Mouse (Mus musculus): ENCODE results near the gene Crispld2. TPM values are rescaled to one million over a fixed set of nuclear protein-coding genes. Genes with fewer than 3 reads are reported as not detected.

Crispld2 gene
- polyA plus RNA-seq, 1 experiment from 2014 or later = 1.1 TPM

DNA sequence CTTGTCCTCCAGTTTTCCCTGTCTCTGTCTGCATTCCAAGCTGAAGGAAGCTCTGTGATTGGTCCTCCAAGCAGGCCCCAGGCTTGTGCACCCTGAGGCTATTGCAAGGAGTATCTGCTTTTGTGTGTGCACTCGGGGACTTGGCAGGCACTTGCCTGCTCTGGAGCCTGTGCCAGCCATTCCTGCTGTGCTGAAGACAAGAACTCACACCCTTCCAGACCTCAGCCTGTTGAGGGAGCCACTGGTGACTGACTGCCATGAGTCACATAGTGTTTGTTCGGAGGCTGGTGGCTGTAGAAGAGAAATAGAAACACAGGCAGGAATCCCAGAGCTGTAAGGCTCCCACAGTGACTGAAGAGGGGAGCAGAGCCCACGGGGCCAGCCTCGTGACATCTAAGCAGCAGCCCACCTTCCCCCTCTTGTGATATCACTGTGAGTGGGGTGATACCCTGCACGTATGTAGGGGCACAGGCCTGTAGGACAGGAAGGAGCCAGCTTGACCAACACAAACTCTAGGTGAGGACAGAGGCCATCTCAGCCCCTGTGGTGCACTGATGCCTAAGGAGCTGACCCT is 31.6 kb upstream of the Crispld2 start:
- H3K27me3 ChIP-seq = no peaks in the 10 kb centered on the region
- CTCF ChIA-PET = interaction anchor here (0.7 to 1.3 kb wide), 5 partner anchors 16 to 182 kb away, joined by 3 to 5 read pairs (median 3); no protein-coding TSS in a partner anchor
- no peak for ATAC-seq
- TF ChIP-seq CTCF (IDR thresholded peaks at IDR 0.05) = no peak
- POLR2A ChIA-PET = interaction anchor here (0.6 kb wide), 1 partner anchor 23 kb away, joined by 7 read pairs; no protein-coding TSS in a partner anchor
- no peak for DNase-seq (ENCODE audit: low read depth, low spot score)
- in situ Hi-C loops (cut with MboI; ENCODE audit: low pct_unique_long_range_greater_than_20kb) = no loop called here

DNA sequence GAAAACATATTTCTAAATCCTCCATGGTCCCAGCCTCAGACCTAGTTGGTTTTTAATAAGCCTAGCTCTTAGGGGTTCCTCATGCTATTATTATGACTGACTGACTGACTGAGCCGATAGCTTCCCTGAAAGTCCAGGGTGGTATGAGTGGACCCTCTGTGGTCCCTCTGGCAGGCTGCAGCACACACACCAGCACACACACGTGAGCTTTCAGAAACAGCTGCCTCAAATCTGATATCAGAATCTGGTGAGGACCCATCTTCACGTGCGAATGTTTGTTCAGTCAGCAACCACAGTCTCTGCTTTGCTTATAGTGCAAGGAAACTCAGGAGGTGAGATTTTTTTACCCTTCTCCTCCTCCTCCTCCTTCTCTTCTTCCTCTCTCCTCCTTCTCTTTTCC is 27.4 kb upstream of the Crispld2 start:
- ATAC-seq = no peak
- CTCF ChIA-PET = no interaction called here
- no peak for TF ChIP-seq CTCF (IDR thresholded peaks at IDR 0.05)
- DNase-seq (ENCODE audit: low read depth, low spot score) = no peak
- no peaks in the 10 kb centered on the region for H3K27me3 ChIP-seq
- in situ Hi-C loops (cut with MboI; ENCODE audit: low pct_unique_long_range_greater_than_20kb) = no loop called here
- POLR2A ChIA-PET = interaction anchor here (1.2 kb wide), 1 partner anchor 148 kb away, joined by 3 read pairs; no protein-coding TSS in a partner anchor

DNA sequence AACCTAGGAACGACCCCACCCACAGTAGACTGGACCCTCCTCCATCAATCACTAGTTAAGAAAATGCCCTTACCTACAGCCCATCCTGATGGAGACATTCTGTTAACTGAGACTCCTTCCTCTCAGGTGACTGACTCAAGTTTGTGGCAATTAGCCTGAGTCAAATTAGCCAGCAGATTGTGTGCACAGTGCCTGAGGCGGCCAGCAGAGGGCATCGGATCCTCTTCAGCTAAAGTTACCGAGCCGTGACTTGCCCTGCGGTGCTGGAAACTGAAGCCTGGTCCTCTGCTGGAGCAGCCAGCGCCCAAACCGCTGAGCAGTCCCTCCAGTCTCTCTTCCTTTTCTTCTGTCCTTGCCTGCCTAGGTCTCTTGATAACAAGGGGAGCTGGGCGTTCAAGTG is 24.8 kb upstream of the Crispld2 start:
- ATAC-seq (no peak), DNase-seq (ENCODE audit: low read depth, low spot score) (no peak)
- POLR2A ChIA-PET = no interaction called here
- no peaks in the 10 kb centered on the region for H3K27me3 ChIP-seq
- CTCF ChIA-PET = no interaction called here
- in situ Hi-C loops (cut with MboI; ENCODE audit: low pct_unique_long_range_greater_than_20kb) = no loop called here
- no peak for TF ChIP-seq CTCF (IDR thresholded peaks at IDR 0.05)

DNA sequence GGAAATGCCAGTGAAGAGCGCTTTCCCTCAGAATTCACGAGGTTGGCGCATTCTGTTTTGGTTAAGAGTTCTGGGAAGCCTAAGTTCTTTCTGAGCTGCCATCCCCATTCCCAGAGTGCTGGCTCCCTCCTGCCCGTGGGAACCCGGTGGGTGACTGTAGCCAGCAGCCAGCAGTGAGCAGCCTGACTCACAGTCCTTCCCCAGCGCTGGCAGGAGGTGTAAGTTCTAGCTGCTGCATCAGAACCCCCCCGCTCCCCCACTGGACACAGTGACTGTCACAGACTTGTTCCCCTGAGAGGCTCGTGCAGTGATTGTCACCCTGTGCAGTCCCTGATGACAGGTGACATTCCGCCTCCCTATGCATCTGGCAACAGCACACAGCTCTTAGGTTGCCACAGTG is 22.1 kb upstream of the Crispld2 start:
- H3K27me3 ChIP-seq = no peaks in the 10 kb centered on the region
- no peak for DNase-seq (ENCODE audit: low read depth, low spot score)
- no peak for TF ChIP-seq CTCF (IDR thresholded peaks at IDR 0.05)
- in situ Hi-C loops (cut with MboI; ENCODE audit: low pct_unique_long_range_greater_than_20kb) = no loop called here
- ChIA-PET CTCF (interaction anchor here (1.4 kb wide), 1 partner anchor 11 kb away, joined by 3 read pairs; no protein-coding TSS in a partner anchor), POLR2A (no interaction called here)
- no peak for ATAC-seq

DNA sequence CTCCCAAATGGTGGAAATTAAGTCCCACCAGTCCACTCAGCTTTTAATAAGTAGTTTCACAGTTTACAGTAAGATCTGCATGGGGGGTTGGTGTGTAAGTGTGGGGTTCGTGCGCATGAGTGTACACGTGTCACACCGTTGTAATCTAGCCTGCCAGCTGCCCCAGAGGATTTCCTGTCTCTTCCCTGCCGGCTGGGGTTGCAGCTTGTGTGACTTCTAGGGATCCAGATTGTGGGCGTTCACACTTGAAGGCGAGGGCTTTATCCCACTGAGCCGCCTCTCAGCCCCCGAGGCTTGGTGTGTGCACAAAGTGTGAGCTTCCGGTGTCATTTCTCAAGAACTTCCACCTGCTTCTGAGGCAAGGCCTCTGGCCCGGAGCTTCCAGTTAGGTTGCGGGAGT is 19.7 kb upstream of the Crispld2 start:
- DNase-seq (ENCODE audit: low read depth, low spot score) (no peak), ATAC-seq (no peak)
- ChIA-PET CTCF (no interaction called here), POLR2A (interaction anchor here (0.6 kb wide), 1 partner anchor 83 kb away, joined by 4 read pairs; no protein-coding TSS in a partner anchor)
- in situ Hi-C loops (cut with MboI; ENCODE audit: low pct_unique_long_range_greater_than_20kb) = no loop called here
- TF ChIP-seq CTCF (IDR thresholded peaks at IDR 0.05) = no peak
- no peaks in the 10 kb centered on the region for H3K27me3 ChIP-seq

DNA sequence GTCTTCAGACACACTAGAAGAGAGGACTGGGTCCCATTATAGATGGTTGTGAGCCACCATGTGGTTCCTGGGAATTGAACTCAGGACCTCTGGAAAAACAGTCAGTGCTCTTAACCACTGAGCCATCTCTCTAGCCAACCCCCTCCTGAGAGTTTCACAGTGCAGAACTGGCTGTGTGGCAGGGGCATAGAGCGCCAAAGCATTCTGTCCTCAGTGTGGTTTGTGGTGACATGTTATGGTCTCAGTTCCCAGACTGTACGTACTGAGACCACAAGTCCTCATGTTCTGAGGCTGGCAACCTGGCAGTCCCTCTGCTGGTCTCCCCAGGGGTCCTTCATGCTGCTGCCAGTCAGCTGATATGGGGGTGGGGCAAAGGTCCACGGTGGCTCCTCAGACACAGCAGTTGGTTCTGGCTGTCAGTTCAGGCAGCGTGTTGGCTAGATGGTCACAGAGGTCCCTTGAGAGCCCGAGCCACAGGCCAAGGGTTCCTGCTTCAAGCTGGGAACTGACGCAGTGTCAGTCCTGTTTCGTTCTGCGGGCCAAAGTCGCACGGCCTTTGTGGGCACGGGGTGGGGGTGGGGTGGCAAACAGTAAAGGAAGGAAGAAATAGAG is 13.4 kb upstream of the Crispld2 start:
- no peaks in the 10 kb centered on the region for H3K27me3 ChIP-seq
- CTCF ChIA-PET = no interaction called here
- no peak for DNase-seq (ENCODE audit: low read depth, low spot score)
- in situ Hi-C loops (cut with MboI; ENCODE audit: low pct_unique_long_range_greater_than_20kb) = no loop called here
- ATAC-seq = no peak
- POLR2A ChIA-PET = no interaction called here
- TF ChIP-seq CTCF (IDR thresholded peaks at IDR 0.05) = no peak

DNA sequence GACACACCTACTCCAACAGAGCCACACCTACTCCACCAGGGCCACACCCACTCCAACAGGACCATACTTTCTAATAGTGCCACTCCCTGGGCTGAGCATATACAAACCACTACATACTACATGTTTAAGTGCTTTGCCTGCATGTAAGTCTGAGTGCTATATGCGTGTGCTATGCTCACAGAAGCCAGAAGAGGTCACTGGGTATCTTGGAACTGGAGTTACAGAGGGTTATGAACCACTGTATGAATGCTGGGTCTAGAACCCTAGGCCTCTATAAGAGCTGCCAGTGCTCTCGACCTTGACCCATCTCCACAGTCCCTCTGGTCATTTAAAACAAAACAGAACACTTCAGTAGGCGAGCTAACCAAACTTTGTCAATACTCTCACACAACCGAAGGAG is 11.0 kb upstream of the Crispld2 start:
- in situ Hi-C loops (cut with MboI; ENCODE audit: low pct_unique_long_range_greater_than_20kb) = no loop called here
- no peaks in the 10 kb centered on the region for H3K27me3 ChIP-seq
- no peak for ATAC-seq
- ChIA-PET CTCF (interaction anchor here (0.7 to 1.1 kb wide), 2 partner anchors 10 to 21 kb away, joined by 3 read pairs; no protein-coding TSS in a partner anchor), POLR2A (no interaction called here)
- no peak for DNase-seq (ENCODE audit: low read depth, low spot score)
- TF ChIP-seq CTCF (IDR thresholded peaks at IDR 0.05) = no peak

DNA sequence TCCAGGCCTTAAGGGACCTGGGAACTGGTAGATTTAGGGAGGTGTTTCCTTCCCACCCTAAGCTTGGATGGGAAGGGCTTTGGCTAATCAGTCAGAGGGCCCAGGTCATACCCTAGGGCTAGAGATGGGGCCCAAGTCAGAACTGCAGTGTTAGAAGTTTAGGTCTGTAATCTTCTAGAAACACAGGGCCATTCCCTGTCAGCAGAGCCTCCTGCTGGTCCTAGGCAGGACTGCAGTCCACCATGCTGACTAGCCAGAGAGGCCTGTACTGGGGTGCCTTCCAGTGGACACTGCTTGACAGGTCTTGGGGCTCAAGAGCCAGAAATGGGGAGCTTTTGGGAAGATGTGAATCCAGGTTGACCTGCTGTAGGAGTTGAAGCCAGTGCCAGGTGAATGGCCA is 8.2 kb upstream of the Crispld2 start:
- no peaks in the 10 kb centered on the region for H3K27me3 ChIP-seq
- ChIA-PET CTCF (interaction anchor here (0.8 kb wide), 1 partner anchor 37 kb away, joined by 3 read pairs; no protein-coding TSS in a partner anchor), POLR2A (interaction anchor here (1.0 kb wide), 1 partner anchor 22 kb away, joined by 4 read pairs; no protein-coding TSS in a partner anchor)
- no peak for TF ChIP-seq CTCF (IDR thresholded peaks at IDR 0.05)
- no peak for ATAC-seq
- in situ Hi-C loops (cut with MboI; ENCODE audit: low pct_unique_long_range_greater_than_20kb) = no loop called here
- DNase-seq (ENCODE audit: low read depth, low spot score) = no peak

DNA sequence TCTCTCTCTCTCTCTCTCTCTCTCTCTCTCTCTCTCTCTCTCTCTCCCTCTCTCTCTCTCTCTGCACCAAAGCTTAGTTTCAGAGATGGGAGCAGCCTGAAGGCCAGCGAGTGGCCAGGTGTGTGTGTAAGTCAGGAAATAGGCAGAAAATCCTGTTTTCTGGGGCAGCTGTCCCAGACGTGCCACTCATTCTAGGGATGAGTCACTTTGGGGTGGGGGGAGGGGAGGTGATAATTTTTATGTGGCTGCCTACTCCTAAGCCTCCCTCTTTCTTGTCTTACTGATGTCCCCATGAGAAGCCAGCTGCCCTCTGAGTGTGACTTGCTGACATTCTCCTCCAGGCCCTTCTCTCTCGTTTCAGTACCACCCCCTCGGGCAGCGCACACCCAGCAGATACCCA is 6.1 kb upstream of the Crispld2 start:
- DNase-seq (ENCODE audit: low read depth, low spot score) = no peak
- ChIA-PET POLR2A (interaction anchor here (0.6 kb wide), 1 partner anchor 9 kb away, joined by 3 read pairs; no protein-coding TSS in a partner anchor), CTCF (no interaction called here)
- no peak for TF ChIP-seq CTCF (IDR thresholded peaks at IDR 0.05)
- in situ Hi-C loops (cut with MboI; ENCODE audit: low pct_unique_long_range_greater_than_20kb) = no loop called here
- ATAC-seq = no peak
- H3K27me3 ChIP-seq = no peaks in the 10 kb centered on the region

DNA sequence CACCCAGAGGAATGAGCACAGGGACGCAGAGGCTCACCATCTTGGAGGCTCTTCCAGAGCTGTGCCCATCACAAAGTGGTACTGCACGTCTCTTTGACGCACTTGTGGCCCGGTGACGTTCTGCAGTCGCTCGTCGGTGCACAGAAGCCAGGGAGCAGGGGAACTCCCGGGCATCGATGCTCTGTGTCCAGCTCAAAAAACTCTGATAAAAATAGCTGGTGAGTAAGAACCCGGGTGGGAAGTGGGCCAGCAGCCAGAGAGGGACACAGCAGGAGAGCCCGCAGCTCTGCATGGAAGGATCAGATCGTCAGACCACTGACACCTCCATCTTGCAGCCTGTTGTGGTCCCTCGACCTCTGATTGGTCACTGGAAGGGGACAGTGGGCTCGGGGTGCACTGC is 4.2 kb upstream of the Crispld2 start:
- in situ Hi-C loops (cut with MboI; ENCODE audit: low pct_unique_long_range_greater_than_20kb) = no loop called here
- POLR2A ChIA-PET = interaction anchor here (0.6 kb wide), 1 partner anchor 16 kb away, joined by 3 read pairs; no protein-coding TSS in a partner anchor
- CTCF ChIA-PET = no interaction called here

DNA sequence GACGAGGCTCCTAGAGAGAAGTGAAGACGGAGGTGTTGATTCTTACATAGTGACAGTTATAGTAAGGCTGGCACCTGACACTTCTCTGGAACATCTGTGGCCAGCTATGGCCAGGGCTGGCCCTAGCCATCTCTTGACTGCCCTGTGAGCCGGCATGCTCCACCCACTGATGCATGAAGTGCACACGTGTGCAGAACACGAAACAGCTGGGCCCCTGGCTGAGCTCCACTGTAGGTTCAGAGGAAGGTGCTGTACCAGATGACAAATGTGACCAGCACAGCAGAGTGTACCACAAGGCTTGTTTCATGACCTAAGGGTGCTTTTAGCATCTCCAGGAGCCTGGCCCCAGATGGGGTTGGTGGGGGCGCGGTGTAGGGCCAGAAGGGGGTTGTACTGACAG is 1.9 kb downstream of the Crispld2 start:
- no peaks in the 10 kb centered on the region for H3K27me3 ChIP-seq
- ChIA-PET POLR2A (no interaction called here), CTCF (no interaction called here)
- in situ Hi-C loops (cut with MboI; ENCODE audit: low pct_unique_long_range_greater_than_20kb) = no loop called here
- DNase-seq (ENCODE audit: low read depth, low spot score) (no peak), ATAC-seq (no peak)
- TF ChIP-seq CTCF (IDR thresholded peaks at IDR 0.05) = no peak

More for the DNA sequence above, 4.2 kb upstream of the Crispld2 start:
- DNase-seq (ENCODE audit: low read depth, low spot score) (peak; percentile 78), ATAC-seq (peak; percentile 31)
- TF ChIP-seq CTCF (IDR thresholded peaks at IDR 0.05) = no peak
- H3K27me3 ChIP-seq = no peaks in the 10 kb centered on the region
